Mouse (Mus musculus) forebrain, embryonic 14.5 days (tissue): ENCODE data around the gene Nfix. TPM values are rescaled to one million over a fixed set of nuclear protein-coding genes. Genes with fewer than 3 reads are reported as not detected.

Source experiments
- ATAC-seq: fragments of 200-750 bp; cut with Nextera tagmentation; 2 replicates; pipeline ENCODE4 v1.8.0; 2017; ENCODE audit warnings: mild to moderate bottlenecking, moderate library complexity
- DNase-seq: peaks from one replicate; pipeline ENCODE4 v3.0.0-alpha.2; 2015; ENCODE audit warnings: low spot score
- H3K27ac ChIP-seq: fragments of 300-500 bp; sonication (generic); 2 replicates; pipeline ENCODE4 v1.5.1; 2014; ENCODE audit warnings: low read depth, mild to moderate bottlenecking, control low read depth, low read length, moderate library complexity
- H3K27me3 ChIP-seq: fragments of 300-500 bp; sonication (generic); replicated peaks from 2 replicates; pipeline ENCODE4 v1.6.1; 2014; ENCODE audit warnings: low read length, control low read depth, mixed read lengths; ENCODE audit not compliant: control insufficient read depth, insufficient read depth
- H3K36me3 ChIP-seq: fragments of 300-500 bp; sonication (generic); 2 replicates; pipeline ENCODE4 v1.6.1; 2014; ENCODE audit warnings: low read length, control low read depth; ENCODE audit not compliant: control insufficient read depth, insufficient read depth
- H3K4me1 ChIP-seq: fragments of 300-500 bp; sonication (generic); 2 replicates; pipeline ENCODE4 v1.6.1; 2014; ENCODE audit warnings: antibody characterized with exemption, low read length, control low read depth; ENCODE audit not compliant: control insufficient read depth, insufficient read depth
- H3K4me2 ChIP-seq: fragments of 300-500 bp; sonication (generic); 2 replicates; pipeline ENCODE4 v1.6.1; 2014; ENCODE audit warnings: mild to moderate bottlenecking, control low read depth, low read length
- H3K4me3 ChIP-seq: fragments of 300-500 bp; sonication (generic); 2 replicates; pipeline ENCODE4 v1.5.1; 2014; ENCODE audit warnings: low read depth, low read length, control low read depth
- H3K9ac ChIP-seq: fragments of 300-500 bp; sonication (generic); 2 replicates; pipeline ENCODE4 v1.6.1; 2014; ENCODE audit warnings: mild to moderate bottlenecking, low read length, control low read depth, moderate library complexity
- H3K9me3 ChIP-seq: fragments of 300-500 bp; sonication (generic); replicated peaks from 2 replicates; pipeline ENCODE4 v1.6.1; 2016; ENCODE audit warnings: low read length, control low read depth, mixed read lengths; ENCODE audit not compliant: control insufficient read depth
- WGBS: fragments of 180-500 bp; shearing (Covaris S2); extraction: QIAGEN DNeasy Blood & Tissue Kit; methylation state at CpG from one replicate; pipeline ENCODE4 v1.1.7; 2014; 5-methylcytosine and 5-hydroxymethylcytosine counted together
- polyA plus RNA-seq: library from polyadenylated mRNA; unstranded; fragments of >200 nt; fragmentation: Nextera tagmentation; extraction: Ambion mirVana; gene quantifications from 2 replicates; pipeline ENCODE4 v1.2.1, GENCODE M21; 2014

Gene Nfix
- polyA plus RNA-seq, 1 experiment from 2014 or later: 237 TPM

GRCm38 (mm10) chr8:84697166-84698130 is 102.7 kb downstream of the Nfix start:
- DNase-seq (peak; percentile 76), ATAC-seq (no peak)
- Histone ChIP-seq H3K27ac (no peak overlapping the region), H3K9ac (no peak overlapping the region), H3K9me3 (no peaks in the 10 kb centered on the region), H3K27me3 (peaks cover 11% of the 10 kb centered on the region), H3K4me3 (no peak overlapping the region), H3K4me2 (no peak overlapping the region), H3K36me3 (peaks cover 54% of the 10 kb centered on the region), H3K4me1 (0 out of 2 replicates have a peak, but pooled peaks cover 3% of the 10 kb centered on the region)
- WGBS: 88% methylated on average over 14 of the region's 14 CpGs

GRCm38 (mm10) chr8:84695140-84695539 is 105.0 kb downstream of the Nfix start:
- H3K9me3 ChIP-seq: no peaks in the 10 kb centered on the region
- H3K36me3 ChIP-seq: peaks cover 69% of the 10 kb centered on the region
- H3K4me2 ChIP-seq: no peak overlapping the region
- ATAC-seq (no peak), DNase-seq (no peak)
- no peak overlapping the region for H3K27ac ChIP-seq
- no peaks in the 10 kb centered on the region for H3K27me3 ChIP-seq
- peaks cover 3% of the 10 kb centered on the region; the same call in 1 of the 2 replicates for H3K4me1 ChIP-seq
- H3K4me3 ChIP-seq: no peak overlapping the region
- H3K9ac ChIP-seq: no peak overlapping the region
- 90% methylated on average over 6 of the region's 6 CpGs for WGBS

GRCm38 (mm10) chr8:84693332-84693731 is 106.8 kb downstream of the Nfix start:
- no peak for ATAC-seq
- Histone ChIP-seq H3K4me2 (no peak overlapping the region), H3K36me3 (peaks cover 55% of the 10 kb centered on the region), H3K27me3 (no peaks in the 10 kb centered on the region), H3K4me3 (no peak overlapping the region), H3K4me1 (peaks cover 12% of the 10 kb centered on the region), H3K27ac (no peak overlapping the region), H3K9ac (no peak overlapping the region), H3K9me3 (no peaks in the 10 kb centered on the region)
- DNase-seq: no peak
- WGBS: 79% methylated on average over 4 of the region's 4 CpGs

GRCm38 (mm10) chr8:84689091-84689915 is 110.8 kb downstream of the Nfix start:
- H3K4me1 ChIP-seq: peaks cover 31% of the 10 kb centered on the region
- DNase-seq (peak; percentile 95), ATAC-seq (peak; percentile 89)
- H3K27ac ChIP-seq: no peak overlapping the region
- under 1% methylated on average over 47 of the region's 47 CpGs for WGBS
- peaks cover 25% of the 10 kb centered on the region for H3K36me3 ChIP-seq
- H3K27me3 ChIP-seq: no peaks in the 10 kb centered on the region
- H3K4me2 ChIP-seq: peak overlapping the region; percentile 90
- peak overlapping the region; percentile 68 for H3K4me3 ChIP-seq
- no peaks in the 10 kb centered on the region for H3K9me3 ChIP-seq
- H3K9ac ChIP-seq: peak overlapping the region; percentile 69

GRCm38 (mm10) chr8:84687705-84688100 is 112.4 kb downstream of the Nfix start, which contains the start of gene Nacc1:
Nacc1 (minus strand) TSS chr8:84687862.
- H3K4me3 ChIP-seq: peak within 1 kb of the TSS; percentile 99
- peaks cover 31% of the 10 kb centered on the region for H3K4me1 ChIP-seq
- peak within 1 kb of the TSS; percentile 89 for H3K27ac ChIP-seq
- WGBS: under 1% methylated on average over 29 of the region's 37 CpGs
- H3K36me3 ChIP-seq: peaks cover 26% of the 10 kb centered on the region
- peak within 1 kb of the TSS; percentile 99 for H3K9ac ChIP-seq
- ATAC-seq: peak; percentile 85
- peak; percentile 95 for DNase-seq
- H3K4me2 ChIP-seq: peak within 1 kb of the TSS; percentile 90
- H3K27me3 ChIP-seq: no peaks in the 10 kb centered on the region
- H3K9me3 ChIP-seq: no peaks in the 10 kb centered on the region

- H3K4me1 ChIP-seq: peaks cover 31% of the 10 kb centered on the region
- WGBS: under 1% methylated on average over 52 of the region's 62 CpGs
- H3K4me3 ChIP-seq: peak overlapping the region; percentile 99
- ATAC-seq (peak; percentile 26), DNase-seq (no peak)
- no peaks in the 10 kb centered on the region for H3K9me3 ChIP-seq
- H3K27ac ChIP-seq: peak overlapping the region; percentile 89
- peak overlapping the region; percentile 85 for H3K4me2 ChIP-seq
- peaks cover 23% of the 10 kb centered on the region for H3K36me3 ChIP-seq
- peak overlapping the region; percentile 99 for H3K9ac ChIP-seq
- no peaks in the 10 kb centered on the region for H3K27me3 ChIP-seq
Measured at GRCm38 (mm10) chr8:84687003-84687704, 113.0 kb downstream of the Nfix start.

GRCm38 (mm10) chr8:84686191-84687002 is 113.7 kb downstream of the Nfix start, which contains the start of gene Trmt1:
Trmt1 (plus strand) TSS chr8:84686307.
- WGBS: 8% methylated on average over 20 of the region's 20 CpGs
- peak within 1 kb of the TSS; percentile 99 for H3K4me3 ChIP-seq
- peak within 1 kb of the TSS; percentile 99 for H3K9ac ChIP-seq
- H3K36me3 ChIP-seq: peaks cover 20% of the 10 kb centered on the region
- H3K4me1 ChIP-seq: peaks cover 31% of the 10 kb centered on the region
- H3K4me2 ChIP-seq: peak within 1 kb of the TSS; percentile 85
- no peak for ATAC-seq
- H3K9me3 ChIP-seq: no peaks in the 10 kb centered on the region
- no peaks in the 10 kb centered on the region for H3K27me3 ChIP-seq
- peak within 1 kb of the TSS; percentile 89; the same call in 1 of the 2 replicates for H3K27ac ChIP-seq
- no peak for DNase-seq
